17 mouse cellular contexts compared by ENCODE assay signal in the genomic region with DNA sequence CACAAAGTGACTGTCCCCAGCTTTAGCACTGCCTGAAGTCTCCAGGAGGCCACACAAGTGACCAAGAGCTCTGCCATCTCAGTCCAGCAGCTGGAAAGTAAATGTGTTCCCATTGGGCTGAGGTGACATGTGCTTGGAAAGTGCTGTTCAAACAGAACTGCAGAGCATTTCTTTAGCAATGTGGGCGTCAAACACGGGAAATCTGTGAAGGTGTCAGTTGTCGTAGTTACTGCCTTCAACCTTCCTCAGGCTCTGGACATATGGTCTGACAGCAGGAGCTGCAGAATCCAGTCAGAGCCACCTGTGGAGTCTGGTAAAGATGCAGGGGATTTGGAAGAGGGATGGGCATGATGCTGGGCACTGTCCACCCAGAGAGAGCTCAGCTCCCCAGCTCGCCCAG.
DNase-seq lines count a peak whose midpoint lies in the region; ATAC-seq lines count a peak whose summit lies in the region.
"Had no signal": no experiment of that assay in that cellular context is flagged by ENCODE, and none has a peak within 500 bp of the region (broad histone marks: within the 10 kb centered on the region; RNA-seq: fewer than 3 reads in every experiment).

No protein-coding gene starts in this region.

- intact Hi-C loops in left cerebral cortex, postnatal 14 days (cut with DNase I): no loop called here
- intact Hi-C loops in left cerebral cortex, postnatal 4 days (cut with DNase I): loop anchor here (10.0 kb wide), 1 partner anchor 153 kb away; no protein-coding TSS in a partner anchor

- DNase-seq in cerebellum, adult 9-10 months: peak; percentile 27
- DNase-seq in cerebellum, adult 11 months: no peak
- peak; percentile 54 to 74 for DNase-seq in left cerebral cortex, postnatal 14 days (ENCODE audit: low spot score in 2 of 2)
- no peak for DNase-seq in left cerebral cortex, postnatal 4 days
- DNase-seq in right cerebral cortex, adult 2 months (ENCODE audit: low spot score in 2 of 2): peak; percentile 23 to 34
- peak; percentile 35 for DNase-seq in telencephalon, adult 2 months (ENCODE audit: low read depth, low spot score)
- DNase-seq: adrenal gland, adult 8-10 months; cerebellum, adult 11-12 months; gastrocnemius, postnatal 14 days; heart, postnatal 14 days; kidney, adult 11 months; kidney, postnatal 14 days; lung, postnatal 36 days; thymus, postnatal 25 days had no signal

- no peak for ATAC-seq in monocyte, adult 5-6 weeks (replicated peaks; ENCODE audit: insufficient number of reproducible peaks, low FRiP score, low TSS enrichment, poor library complexity, severe bottlenecking)
- ATAC-seq: forebrain, embryonic 16.5 days; inflammation-experienced regulatory T-cells, adult 6 months had no signal

Comparison
In these comparisons a context has a peak if more than half of its experiments do, and no peak if none do; other contexts are left out.
1. DNase-seq: peak in cerebellum, adult 9-10 months (single experiment), left cerebral cortex, postnatal 14 days (2 of 2), right cerebral cortex, adult 2 months (2 of 2) and telencephalon, adult 2 months (single experiment); none in cerebellum, adult 11 months (single experiment) and left cerebral cortex, postnatal 4 days (single experiment).